Comparison of ENCODE assay signal across 27 mouse cellular contexts in genomic region chr17:25425996-25426395, GRCm38 (mm10). TPM values are rescaled to one million over a fixed set of nuclear protein-coding genes. Genes with fewer than 3 reads are reported as not detected.
DNase-seq lines count a peak whose midpoint lies in the region; ATAC-seq and TF ChIP-seq lines count a peak whose summit lies in the region.
"Had no signal": no experiment of that assay in that cellular context is flagged by ENCODE, and none has a peak within 500 bp of the region (broad histone marks: within the 10 kb centered on the region; RNA-seq: fewer than 3 reads in every experiment).

No protein-coding gene starts in this region.

- no peak for TF ChIP-seq CTCF in kidney, adult 2 months (conservative IDR thresholded peaks at IDR 0.05; ENCODE audit: insufficient read depth, insufficient read length, low read depth, low read length)

- no peaks in the 10 kb centered on the region for H3K27me3 ChIP-seq in kidney, embryonic 14.5 days (ENCODE audit: control insufficient read depth, insufficient read depth, low read length)
- H3K27me3 ChIP-seq in kidney, adult 2 months (replicated peaks; ENCODE audit: control insufficient read depth, insufficient read depth, low read length): no peaks in the 10 kb centered on the region
- peaks cover 28% of the 10 kb centered on the region for H3K27me3 ChIP-seq in neural tube, embryonic 13.5 days
- 0 out of 2 replicates have a peak, but pooled peaks cover 3% of the 10 kb centered on the region for H3K27me3 ChIP-seq in neural tube, embryonic 15.5 days (replicated peaks)
- H3K27me3 ChIP-seq: embryonic facial prominence, embryonic 15.5 days had no signal

- no peak overlapping the region for H3K4me2 ChIP-seq in kidney, embryonic 14.5 days (replicated peaks; ENCODE audit: low read depth, low read length)
- no peak overlapping the region for H3K4me2 ChIP-seq in neural tube, embryonic 13.5 days
- no peak overlapping the region for H3K4me2 ChIP-seq in neural tube, embryonic 15.5 days
- H3K4me2 ChIP-seq: embryonic facial prominence, embryonic 15.5 days; forebrain, embryonic 12.5 days had no signal

- peaks cover 61% of the 10 kb centered on the region for H3K4me1 ChIP-seq in kidney, embryonic 14.5 days (ENCODE audit: control insufficient read depth, insufficient read depth, low read length)
- H3K4me1 ChIP-seq in kidney, adult 2 months (ENCODE audit: control insufficient read depth, insufficient read depth, low read length): no peaks in the 10 kb centered on the region
- peaks cover 57% of the 10 kb centered on the region for H3K4me1 ChIP-seq in neural tube, embryonic 13.5 days (replicated peaks)
- peaks cover 53% of the 10 kb centered on the region for H3K4me1 ChIP-seq in neural tube, embryonic 15.5 days

- no peak for TF ChIP-seq POLR2A in kidney, adult 2 months (IDR thresholded peaks at IDR 0.05; ENCODE audit: low read depth, low read length)

- H3K36me3 ChIP-seq in kidney, embryonic 14.5 days (ENCODE audit: control insufficient read depth, insufficient read depth, low read length): no peaks in the 10 kb centered on the region
- no peaks in the 10 kb centered on the region for H3K36me3 ChIP-seq in kidney, adult 2 months (ENCODE audit: control insufficient read depth, insufficient read depth, low read length)
- peaks cover 22% of the 10 kb centered on the region; the same call in 1 of the 2 replicates for H3K36me3 ChIP-seq in neural tube, embryonic 13.5 days
- H3K36me3 ChIP-seq in neural tube, embryonic 15.5 days: no peaks in the 10 kb centered on the region
- H3K36me3 ChIP-seq: embryonic facial prominence, embryonic 10.5 days; embryonic facial prominence, embryonic 15.5 days; forebrain, embryonic 12.5 days had no signal

- no peak overlapping the region for H3K27ac ChIP-seq in kidney, embryonic 14.5 days (ENCODE audit: low read depth, low read length)
- no peak overlapping the region for H3K27ac ChIP-seq in kidney, adult 2 months (ENCODE audit: insufficient read depth, low read depth, low read length)
- no peak overlapping the region for H3K27ac ChIP-seq in neural tube, embryonic 13.5 days (replicated peaks)
- no peak overlapping the region for H3K27ac ChIP-seq in neural tube, embryonic 15.5 days (replicated peaks)
- H3K27ac ChIP-seq: embryonic facial prominence, embryonic 10.5 days; embryonic facial prominence, embryonic 15.5 days; forebrain, embryonic 12.5 days; kidney, postnatal 0 days; liver, embryonic 14.5 days; macrophage had no signal

- no peak for ATAC-seq in kidney, embryonic 14.5 days (ENCODE audit: low FRiP score, low TSS enrichment)
- ATAC-seq in neural tube, embryonic 13.5 days (ENCODE audit: low read depth): no peak
- no peak for ATAC-seq in neural tube, embryonic 15.5 days (ENCODE audit: low FRiP score)
- ATAC-seq: CD4-positive, CD25-positive, alpha-beta regulatory T cell, adult 4 months; forebrain, postnatal 0 days had no signal

- WGBS in kidney, embryonic 14.5 days: 70% methylated on average over 2 of the region's 2 CpGs
- 65% methylated on average over 2 of the region's 2 CpGs for WGBS in kidney, adult 2 months
- WGBS in neural tube, embryonic 13.5 days: 73% methylated on average over 2 of the region's 2 CpGs
- WGBS in neural tube, embryonic 15.5 days: 59% methylated on average over 2 of the region's 2 CpGs

- no peaks in the 10 kb centered on the region for H3K9me3 ChIP-seq in kidney, embryonic 14.5 days (ENCODE audit: control insufficient read depth, low read length)
- no peaks in the 10 kb centered on the region for H3K9me3 ChIP-seq in neural tube, embryonic 13.5 days
- H3K9me3 ChIP-seq in neural tube, embryonic 15.5 days (replicated peaks): no peaks in the 10 kb centered on the region
- H3K9me3 ChIP-seq: embryonic facial prominence, embryonic 10.5 days; embryonic facial prominence, embryonic 15.5 days; forebrain, embryonic 12.5 days had no signal

- H3K9ac ChIP-seq in kidney, embryonic 14.5 days (ENCODE audit: low read depth, low read length): peak overlapping the region; percentile 31; the same call in 1 of the 2 replicates
- peak overlapping the region; percentile 18; the same call in 1 of the 2 replicates for H3K9ac ChIP-seq in neural tube, embryonic 13.5 days
- H3K9ac ChIP-seq in neural tube, embryonic 15.5 days (replicated peaks): no peak overlapping the region
- H3K9ac ChIP-seq: embryonic facial prominence, embryonic 15.5 days; forebrain, embryonic 12.5 days; forebrain, postnatal 0 days; liver, embryonic 14.5 days had no signal

- DNase-seq in cerebellum, postnatal 14 days: peak; percentile 58 to 60
- no peak for DNase-seq in cerebellum, adult 11 months
- DNase-seq in kidney, adult 2 months: no peak
- no peak for DNase-seq in urinary bladder, postnatal 36 days (ENCODE audit: low spot score in 2 of 2)
- DNase-seq: cerebellum, adult 9-11 months; forebrain, postnatal 0 days; heart, postnatal 14 days; kidney, adult 18-20 months; kidney, postnatal 4 days; liver; lung, adult 2 months; lung, postnatal 10 days; thymus, adult 2 months; thymus, postnatal 36 days had no signal

- no peak overlapping the region for H3K4me3 ChIP-seq in kidney, embryonic 14.5 days (ENCODE audit: low read length)
- no peak overlapping the region for H3K4me3 ChIP-seq in kidney, adult 2 months (ENCODE audit: insufficient read depth, low read depth, low read length)
- no peak overlapping the region for H3K4me3 ChIP-seq in neural tube, embryonic 13.5 days
- H3K4me3 ChIP-seq in neural tube, embryonic 15.5 days (replicated peaks): no peak overlapping the region
- H3K4me3 ChIP-seq: embryonic facial prominence, embryonic 10.5 days; embryonic facial prominence, embryonic 15.5 days; forebrain, embryonic 12.5 days had no signal

RNA-seq across cellular contexts. Expression of gene Cacna1h, which starts 7.6 kb away (rescaled TPM):
- polyA plus RNA-seq in kidney, embryonic 14.5 days (2014; fragmentation: Nextera tagmentation; extraction: Ambion mirVana): 3.0 and 4.0 TPM in 2 replicates
- polyA plus RNA-seq in kidney, adult 2 months (2012; rRNA removed): 0.44 and 1.3 TPM in 2 replicates
- 12.0 and 12.6 TPM in 2 replicates for polyA plus RNA-seq in neural tube, embryonic 13.5 days (2015; fragmentation: Nextera tagmentation; extraction: Ambion mirVana)
- polyA plus RNA-seq in neural tube, embryonic 15.5 days (2015; fragmentation: Nextera tagmentation; extraction: Ambion mirVana): 10.1 and 10.9 TPM in 2 replicates
- polyA plus RNA-seq: CD4-positive, CD25-positive, alpha-beta regulatory T cell, adult 4 months; macrophage had no signal

RNA-seq across cellular contexts. Expression of gene Tekt4, which starts 28.4 kb away (rescaled TPM):
- not detected in 2 replicates for polyA plus RNA-seq in kidney, embryonic 14.5 days (2014; fragmentation: Nextera tagmentation; extraction: Ambion mirVana)
- 0.07 and 0.08 TPM in 2 replicates for polyA plus RNA-seq in kidney, adult 2 months (2012; rRNA removed)
- polyA plus RNA-seq in neural tube, embryonic 13.5 days (2015; fragmentation: Nextera tagmentation; extraction: Ambion mirVana): 0.57 and 0.87 TPM in 2 replicates
- polyA plus RNA-seq in neural tube, embryonic 15.5 days (2015; fragmentation: Nextera tagmentation; extraction: Ambion mirVana): 0.67 and 0.84 TPM in 2 replicates
- polyA plus RNA-seq: CD4-positive, CD25-positive, alpha-beta regulatory T cell, adult 4 months; embryonic facial prominence, embryonic 10.5 days; kidney, postnatal 0 days; macrophage had no signal

RNA-seq across cellular contexts. Expression of gene Tpsg1, which starts 56.9 kb away (rescaled TPM):
- 0.49 TPM in 1 of 2 replicates, not detected in the other for polyA plus RNA-seq in kidney, embryonic 14.5 days (2014; fragmentation: Nextera tagmentation; extraction: Ambion mirVana)
- polyA plus RNA-seq in kidney, adult 2 months (2012; rRNA removed): 0.12 TPM in 1 of 2 replicates, not detected in the other
- 0.68 TPM in 1 of 2 replicates, not detected in the other for polyA plus RNA-seq in neural tube, embryonic 13.5 days (2015; fragmentation: Nextera tagmentation; extraction: Ambion mirVana)
- polyA plus RNA-seq in neural tube, embryonic 15.5 days (2015; fragmentation: Nextera tagmentation; extraction: Ambion mirVana): 0.34 and 0.74 TPM in 2 replicates
- polyA plus RNA-seq: CD4-positive, CD25-positive, alpha-beta regulatory T cell, adult 4 months; cortical plate, adult 2 months; embryonic facial prominence, embryonic 10.5 days; macrophage had no signal

RNA-seq across cellular contexts. Expression of gene Tpsb2, which starts 59.9 kb away (rescaled TPM):
- polyA plus RNA-seq in kidney, embryonic 14.5 days (2014; fragmentation: Nextera tagmentation; extraction: Ambion mirVana): 0.30 and 0.57 TPM in 2 replicates
- polyA plus RNA-seq in kidney, adult 2 months (2012; rRNA removed): 1.8 and 2.4 TPM in 2 replicates
- 0.45 TPM in 1 of 2 replicates, not detected in the other for polyA plus RNA-seq in neural tube, embryonic 13.5 days (2015; fragmentation: Nextera tagmentation; extraction: Ambion mirVana)
- 1.2 and 1.8 TPM in 2 replicates for polyA plus RNA-seq in neural tube, embryonic 15.5 days (2015; fragmentation: Nextera tagmentation; extraction: Ambion mirVana)
- polyA plus RNA-seq: CD4-positive, CD25-positive, alpha-beta regulatory T cell, adult 4 months; embryonic facial prominence, embryonic 10.5 days; forebrain, embryonic 12.5 days; hindbrain, embryonic 11.5 days; macrophage; neural tube, embryonic 11.5 days had no signal

Comparison
In these comparisons a context has a peak if more than half of its experiments do, and no peak if none do; other contexts are left out.
1. DNase-seq: peak in cerebellum, postnatal 14 days (2 of 2); none in cerebellum, adult 11 months (single experiment), kidney, adult 2 months (single experiment) and urinary bladder, postnatal 36 days (0 of 2).